17 mouse cellular contexts compared by ENCODE assay signal in genomic region chr6:28427096-28427839, GRCm38 (mm10). TPM values are rescaled to one million over a fixed set of nuclear protein-coding genes. Genes with fewer than 3 reads are reported as not detected.
A peak's percentile ranks its signal among the peaks of the same experiment; 100 is the strongest.
DNase-seq lines count a peak whose midpoint lies in the region; ATAC-seq and TF ChIP-seq lines count a peak whose summit lies in the region.
"Had no signal": no experiment of that assay in that cellular context is flagged by ENCODE, and none has a peak within 500 bp of the region (broad histone marks: within the 10 kb centered on the region; RNA-seq: fewer than 3 reads in every experiment).

Gene Fscn3, plus strand, starts transcription at chr6:28427789.

- H3K36me3 ChIP-seq in erythroblast, embryonic 14.5 days (ENCODE audit: control insufficient read depth) = peaks cover 57% of the 10 kb centered on the region
- H3K36me3 ChIP-seq in hindbrain, postnatal 0 days (ENCODE audit: insufficient read depth, low read length) = peaks cover 13% of the 10 kb centered on the region

- no peak within 1 kb of the TSS for H3K27ac ChIP-seq in hindbrain, postnatal 0 days
- H3K27ac ChIP-seq: forebrain, embryonic 10.5 days; limb, embryonic 15.5 days; midbrain, embryonic 12.5 days; neural tube, embryonic 15.5 days had no signal

- H3K9ac ChIP-seq in hindbrain, postnatal 0 days (replicated peaks; ENCODE audit: low read length) = no peak within 1 kb of the TSS
- H3K9ac ChIP-seq: limb, embryonic 15.5 days; midbrain, embryonic 12.5 days; neural tube, embryonic 15.5 days had no signal

- no peak for ATAC-seq in erythroblast, adult 5-6 weeks (replicated peaks; ENCODE audit: low FRiP score, poor library complexity, severe bottlenecking)
- ATAC-seq in hindbrain, postnatal 0 days = no peak
- ATAC-seq: intestine, postnatal 0 days had no signal

- no peak for TF ChIP-seq CTCF in hindbrain, postnatal 0 days (IDR thresholded peaks at IDR 0.05; ENCODE audit: low read depth)

- WGBS in hindbrain, postnatal 0 days = 69% methylated on average over 3 of the region's 3 CpGs

- DNase-seq in CD4-positive, CD25-positive, alpha-beta regulatory T cell, adult 2 months (ENCODE audit: low read depth, low spot score) = peak; percentile 74
- DNase-seq in cerebellum, postnatal 25 days = peak; percentile 57 to 72
- peak; percentile 24 for DNase-seq in lung, postnatal 14 days
- DNase-seq in MN1 (ENCODE audit: low spot score) = no peak
- DNase-seq in hindbrain, postnatal 0 days (ENCODE audit: low spot score) = no peak
- no peak for DNase-seq in layer of hippocampus, adult 18-20 months (ENCODE audit: low spot score in 2 of 2)

- no peaks in the 10 kb centered on the region for H3K27me3 ChIP-seq in erythroblast, embryonic 14.5 days (ENCODE audit: control insufficient read depth)
- no peaks in the 10 kb centered on the region for H3K27me3 ChIP-seq in hindbrain, postnatal 0 days (ENCODE audit: insufficient read depth, low read length)
- H3K27me3 ChIP-seq: limb, embryonic 15.5 days; midbrain, embryonic 12.5 days; neural tube, embryonic 15.5 days had no signal

- H3K4me3 ChIP-seq in erythroblast, embryonic 14.5 days (replicated peaks) = peak within 1 kb of the TSS; percentile 17
- H3K4me3 ChIP-seq in hindbrain, postnatal 0 days (ENCODE audit: low read length) = no peak within 1 kb of the TSS
- H3K4me3 ChIP-seq: forebrain, embryonic 10.5 days; limb, embryonic 15.5 days; midbrain, embryonic 12.5 days; neural tube, embryonic 15.5 days had no signal

- peaks cover 62% of the 10 kb centered on the region for H3K4me1 ChIP-seq in erythroblast, embryonic 14.5 days (ENCODE audit: control insufficient read depth)
- H3K4me1 ChIP-seq in hindbrain, postnatal 0 days (ENCODE audit: insufficient read depth, low read length) = peaks cover 10% of the 10 kb centered on the region; the same call in 1 of the 2 replicates

- H3K9me3 ChIP-seq in erythroblast, embryonic 14.5 days (ENCODE audit: control insufficient read depth, low read length) = no peaks in the 10 kb centered on the region
- no peaks in the 10 kb centered on the region for H3K9me3 ChIP-seq in hindbrain, postnatal 0 days (ENCODE audit: low read length)
- H3K9me3 ChIP-seq: forebrain, embryonic 10.5 days; limb, embryonic 15.5 days; midbrain, embryonic 12.5 days; neural tube, embryonic 15.5 days had no signal

- no peak within 1 kb of the TSS for H3K4me2 ChIP-seq in hindbrain, postnatal 0 days (ENCODE audit: low read depth, low read length)
- H3K4me2 ChIP-seq: limb, embryonic 15.5 days; midbrain, embryonic 12.5 days; neural tube, embryonic 15.5 days had no signal

RNA-seq across cellular contexts. Expression of gene Fscn3, which starts in this region (rescaled TPM):
- polyA plus RNA-seq in erythroblast, embryonic 14.5 days (2012) = 0.06 TPM in 1 of 2 replicates, not detected in the other
- 0.77 TPM in 1 of 2 replicates, not detected in the other for total RNA-seq in erythroblast, adult 5-6 weeks (2015; ENCODE audit: low replicate concordance)
- 0.09 TPM in 1 of 2 replicates, not detected in the other for total RNA-seq in erythroblast, adult 5-6 weeks (2017; ENCODE audit: low replicate concordance)
- not detected in 2 replicates for total RNA-seq in hindbrain, postnatal 0 days (2014; rRNA removed)
- not detected in 2 replicates for polyA plus RNA-seq in hindbrain, postnatal 0 days (2015; fragmentation: Nextera tagmentation; extraction: Ambion mirVana)
- not detected for total RNA-seq in layer of hippocampus, adult 18-20 months (2021)
- total RNA-seq: adrenal gland, postnatal 4 days; left cerebral cortex, adult 18-20 months had no signal
- polyA plus RNA-seq: C2C12; heart, postnatal 0 days; intestine, postnatal 0 days; limb, embryonic 15.5 days; midbrain, embryonic 12.5 days; neural tube, embryonic 15.5 days had no signal

Comparison
In these comparisons a context has a peak if more than half of its experiments do, and no peak if none do; other contexts are left out.
1. DNase-seq: peak in CD4-positive, CD25-positive, alpha-beta regulatory T cell, adult 2 months (single experiment), cerebellum, postnatal 25 days (2 of 2) and lung, postnatal 14 days (single experiment); none in MN1 (single experiment), hindbrain, postnatal 0 days (single experiment) and layer of hippocampus, adult 18-20 months (0 of 2).